9 mouse cellular contexts compared by ENCODE assay signal in the genomic region with DNA sequence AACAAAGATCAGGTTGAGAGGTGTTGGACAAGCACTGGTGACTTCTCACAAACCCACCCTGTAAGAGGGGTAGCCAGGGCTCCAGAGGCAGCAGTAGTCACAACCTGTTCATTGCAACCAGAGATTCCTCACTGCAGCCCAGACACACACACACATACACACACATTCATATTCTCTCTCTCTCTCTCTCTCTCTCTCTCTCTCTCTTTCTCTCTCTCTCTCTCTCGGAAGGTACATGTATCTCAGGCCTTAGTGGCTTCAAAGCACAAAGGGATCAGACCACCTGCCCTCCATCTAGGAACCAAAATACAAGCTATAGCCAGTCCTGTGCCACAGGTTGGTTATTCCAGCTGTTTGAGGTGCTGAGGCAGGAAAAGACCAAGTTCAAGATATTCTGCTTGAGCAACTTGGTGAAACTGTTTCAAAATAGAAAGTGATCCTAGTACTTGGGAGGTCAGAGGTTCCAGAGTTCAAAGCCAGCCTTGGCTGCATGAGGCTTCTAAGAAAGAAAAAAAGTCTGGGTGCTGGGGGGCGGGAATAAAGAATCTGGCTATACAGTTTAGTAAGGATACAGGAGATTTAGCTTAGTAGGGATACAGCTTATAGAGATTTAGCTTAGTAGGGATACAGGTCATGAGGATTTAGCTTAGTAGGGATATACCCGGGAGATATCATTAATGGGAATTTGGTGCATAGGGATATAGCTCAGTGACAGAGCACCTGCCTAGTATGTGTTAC. TPM values are rescaled to one million over a fixed set of nuclear protein-coding genes. Genes with fewer than 3 reads are reported as not detected.
A peak's percentile ranks its signal among the peaks of the same experiment; 100 is the strongest.
DNase-seq lines count a peak whose midpoint lies in the region; ATAC-seq and TF ChIP-seq lines count a peak whose summit lies in the region.
"Had no signal": no experiment of that assay in that cellular context is flagged by ENCODE, and none has a peak within 500 bp of the region (broad histone marks: within the 10 kb centered on the region; RNA-seq: fewer than 3 reads in every experiment).

No protein-coding gene starts in this region.

- intact Hi-C loops in heart, postnatal 10 days (cut with DNase I), result no loop called here

- TF ChIP-seq CTCF in MEL (IDR thresholded peaks at IDR 0.05 in 2 of 3, conservative IDR thresholded peaks at IDR 0.05 in 1 of 3; ENCODE audit: control insufficient read depth in 1 of 3, insufficient read depth in 1 of 3, low read depth in 2 of 3, low read length in 3 of 3, poor library complexity in 1 of 3, severe bottlenecking in 1 of 3), result no peak

- DNase-seq in heart, postnatal 10 days, result no peak
- DNase-seq in MEL (ENCODE audit: low read depth, low spot score), result no peak
- DNase-seq in urinary bladder, postnatal 25 days (ENCODE audit: low spot score), result no peak
- DNase-seq in thymus, postnatal 10 days (ENCODE audit: low spot score in 2 of 2), result no peak
- no peak for DNase-seq in gastrocnemius, adult 8-10 months (ENCODE audit: low spot score in 2 of 2)

- H3K36me3 ChIP-seq in heart, embryonic 14.5 days (ENCODE audit: control insufficient read depth, insufficient read depth, low read length), result peaks cover 13% of the 10 kb centered on the region
- peaks cover 5 to 21% of the 10 kb centered on the region in 2 experiments for H3K36me3 ChIP-seq in MEL (ENCODE audit: control insufficient read depth in 1 of 2, insufficient read depth in 2 of 2, low read length in 2 of 2)
- peaks cover 17% of the 10 kb centered on the region for H3K36me3 ChIP-seq in hindbrain, embryonic 12.5 days
- H3K36me3 ChIP-seq in midbrain, embryonic 12.5 days, result peaks cover 14% of the 10 kb centered on the region

- peak overlapping the region; percentile 71 to 91 for H3K4me3 ChIP-seq in heart, embryonic 14.5 days (ENCODE audit: control insufficient read depth in 1 of 2, insufficient read depth in 1 of 2, low read depth in 1 of 2, low read length in 2 of 2)
- H3K4me3 ChIP-seq in MEL (ENCODE audit: control insufficient read depth in 1 of 2, insufficient read depth in 1 of 2, low read depth in 2 of 2, low read length in 2 of 2), result peak overlapping the region; percentile 71 to 94
- H3K4me3 ChIP-seq in hindbrain, embryonic 12.5 days, result peak overlapping the region; percentile 93
- H3K4me3 ChIP-seq in midbrain, embryonic 12.5 days, result peak overlapping the region; percentile 92; the same call in 1 of the 2 replicates

- peak overlapping the region; percentile 10 to 98; a peak in 3 of 4 replicates for H3K27ac ChIP-seq in heart, embryonic 14.5 days (replicated peaks in 1 of 2; ENCODE audit: control insufficient read depth in 1 of 2, insufficient read depth in 1 of 2, low read depth in 2 of 2, low read length in 2 of 2)
- peak overlapping the region; percentile 71 for H3K27ac ChIP-seq in MEL (ENCODE audit: control insufficient read depth, low read depth, low read length)
- H3K27ac ChIP-seq in hindbrain, embryonic 12.5 days, result peak overlapping the region; percentile 97; the same call in 1 of the 2 replicates
- no peak overlapping the region for H3K27ac ChIP-seq in midbrain, embryonic 12.5 days (replicated peaks)

- H3K9ac ChIP-seq in heart, embryonic 14.5 days (ENCODE audit: low read length), result peak overlapping the region; percentile 97
- H3K9ac ChIP-seq in MEL (ENCODE audit: control insufficient read depth, low read depth, low read length, poor library complexity, severe bottlenecking), result peak overlapping the region; percentile 89
- no peak overlapping the region for H3K9ac ChIP-seq in hindbrain, embryonic 12.5 days
- H3K9ac ChIP-seq in midbrain, embryonic 12.5 days (replicated peaks), result no peak overlapping the region

- no peaks in the 10 kb centered on the region for H3K9me3 ChIP-seq in heart, embryonic 14.5 days (ENCODE audit: control insufficient read depth, low read length)
- no peaks in the 10 kb centered on the region for H3K9me3 ChIP-seq in MEL (replicated peaks; ENCODE audit: insufficient read depth, low read length)
- H3K9me3 ChIP-seq in hindbrain, embryonic 12.5 days (replicated peaks), result no peaks in the 10 kb centered on the region
- H3K9me3 ChIP-seq in midbrain, embryonic 12.5 days, result no peaks in the 10 kb centered on the region

- H3K4me1 ChIP-seq in heart, embryonic 14.5 days (ENCODE audit: control insufficient read depth in 2 of 2, insufficient read depth in 2 of 2, low read length in 2 of 2), result peaks cover 29 to 42% of the 10 kb centered on the region in 2 experiments
- H3K4me1 ChIP-seq in MEL (ENCODE audit: control insufficient read depth in 1 of 2, insufficient read depth in 2 of 2, low read length in 2 of 2), result peaks cover 12 to 33% of the 10 kb centered on the region in 2 experiments
- peaks cover 21% of the 10 kb centered on the region for H3K4me1 ChIP-seq in hindbrain, embryonic 12.5 days
- peaks cover 15% of the 10 kb centered on the region for H3K4me1 ChIP-seq in midbrain, embryonic 12.5 days

- no peak for TF ChIP-seq EP300 in MEL (IDR thresholded peaks at IDR 0.05; ENCODE audit: low read depth in 1 of 2, low read length in 2 of 2)

- 88% methylated on average over 3 of the region's 3 CpGs for WGBS in heart, embryonic 14.5 days
- WGBS in hindbrain, embryonic 12.5 days, result 92% methylated on average over 3 of the region's 3 CpGs
- WGBS in midbrain, embryonic 12.5 days, result 82% methylated on average over 3 of the region's 3 CpGs

- peaks cover 31% of the 10 kb centered on the region for H3K79me2 ChIP-seq in MEL (ENCODE audit: control insufficient read depth, insufficient read depth, low read length, poor library complexity)

- no peak for TF ChIP-seq POLR2A in MEL (IDR thresholded peaks at IDR 0.05; ENCODE audit: control insufficient read depth in 1 of 2, insufficient read depth in 1 of 2, low read depth in 1 of 2, low read length in 2 of 2, poor library complexity in 1 of 2)

- no peak for TF ChIP-seq RAD21 in MEL (IDR thresholded peaks at IDR 0.05; ENCODE audit: low read depth, low read length)

- peak overlapping the region; percentile 73 for H3K4me2 ChIP-seq in heart, embryonic 14.5 days (ENCODE audit: low read length)
- H3K4me2 ChIP-seq in hindbrain, embryonic 12.5 days (replicated peaks), result peak overlapping the region; percentile 61
- peak overlapping the region; percentile 62 for H3K4me2 ChIP-seq in midbrain, embryonic 12.5 days (replicated peaks)

- no peaks in the 10 kb centered on the region for H3K27me3 ChIP-seq in heart, embryonic 14.5 days (ENCODE audit: control insufficient read depth, insufficient read depth, low read length)
- no peaks in the 10 kb centered on the region for H3K27me3 ChIP-seq in MEL (ENCODE audit: control insufficient read depth in 1 of 2, insufficient read depth in 2 of 2, low read length in 2 of 2)
- H3K27me3 ChIP-seq in hindbrain, embryonic 12.5 days, result no peaks in the 10 kb centered on the region; the same call in 1 of the 2 replicates
- H3K27me3 ChIP-seq in midbrain, embryonic 12.5 days, result peaks cover 3% of the 10 kb centered on the region; the same call in 1 of the 2 replicates
- H3K27me3 ChIP-seq: Patski had no signal

- no peak for ATAC-seq in heart, embryonic 14.5 days (ENCODE audit: insufficient number of reproducible peaks, insufficient read depth, low FRiP score, low read depth)
- no peak for ATAC-seq in hindbrain, embryonic 12.5 days (ENCODE audit: low FRiP score)
- ATAC-seq in midbrain, embryonic 12.5 days (ENCODE audit: low FRiP score, low read depth), result no peak

TF ChIP-seq in MEL, 35 proteins besides CTCF, POLR2A, EP300 and RAD21 (continues in another document):
- TF ChIP-seq NELFE (IDR thresholded peaks at IDR 0.05; ENCODE audit: low read depth, low read length), result no peak
- TF ChIP-seq JUND (IDR thresholded peaks at IDR 0.05; ENCODE audit: low read depth, low read length), result peak; percentile 74; the same call in 1 of the 2 replicates

RNA-seq across cellular contexts. Expression of gene Mgat4b, which starts 0.8 kb away (rescaled TPM):
- 32.9 and 37.6 TPM in 2 replicates for polyA plus RNA-seq in heart, embryonic 14.5 days (2014; fragmentation: Nextera tagmentation; extraction: Ambion mirVana)
- total RNA-seq in heart, postnatal 10 days (2021), result 100 to 1,000 TPM; 122 to 127 TPM
- total RNA-seq in MEL (2012; rRNA removed), result 22.3 and 33.7 TPM in 2 replicates
- polyA plus RNA-seq in MEL (2012; ENCODE audit: insufficient read depth in 1 of 2, insufficient read length in 2 of 2, low read depth in 1 of 2, low replicate concordance in 2 of 2, missing spikeins in 1 of 2), result 10 to 100 TPM in 1 of 2 experiments, not detected in 1; 69.4 TPM
- 45.1 and 52.8 TPM in 2 replicates for polyA plus RNA-seq in hindbrain, embryonic 12.5 days (2016; fragmentation: Nextera tagmentation; extraction: Ambion mirVana)
- 40.7 and 45.6 TPM in 2 replicates for polyA plus RNA-seq in midbrain, embryonic 12.5 days (2016; fragmentation: Nextera tagmentation; extraction: Ambion mirVana)
- 10 to 100 TPM; 40.4 to 49.2 (median 44.9) TPM for total RNA-seq in gastrocnemius, adult 8-10 months (2022)

RNA-seq across cellular contexts. Expression of gene Sqstm1, which starts 0.9 kb away (rescaled TPM):
- polyA plus RNA-seq in heart, embryonic 14.5 days (2014; fragmentation: Nextera tagmentation; extraction: Ambion mirVana), result 216 and 226 TPM in 2 replicates
- 100 to 1,000 TPM; 239 to 247 TPM for total RNA-seq in heart, postnatal 10 days (2021)
- total RNA-seq in MEL (2012; rRNA removed), result 223 and 240 TPM in 2 replicates
- polyA plus RNA-seq in MEL (2012; ENCODE audit: insufficient read depth in 1 of 2, insufficient read length in 2 of 2, low read depth in 1 of 2, low replicate concordance in 2 of 2, missing spikeins in 1 of 2), result 100 to 1,000 TPM in 1 of 2 experiments, not detected in 1; 187 TPM
- polyA plus RNA-seq in hindbrain, embryonic 12.5 days (2016; fragmentation: Nextera tagmentation; extraction: Ambion mirVana), result 231 and 234 TPM in 2 replicates
- 193 and 203 TPM in 2 replicates for polyA plus RNA-seq in midbrain, embryonic 12.5 days (2016; fragmentation: Nextera tagmentation; extraction: Ambion mirVana)
- 100 to 1,000 TPM; 494 to 615 (median 543) TPM for total RNA-seq in gastrocnemius, adult 8-10 months (2022)

RNA-seq across cellular contexts. Expression of gene Ltc4s, which starts 26.9 kb away (rescaled TPM):
- polyA plus RNA-seq in heart, embryonic 14.5 days (2014; fragmentation: Nextera tagmentation; extraction: Ambion mirVana), result 1.8 and 1.9 TPM in 2 replicates
- 1 to 10 TPM; 5.0 to 5.9 TPM for total RNA-seq in heart, postnatal 10 days (2021)
- 1.6 and 3.1 TPM in 2 replicates for total RNA-seq in MEL (2012; rRNA removed)
- 1 to 10 TPM in 1 of 2 experiments, not detected in 1; 3.4 TPM for polyA plus RNA-seq in MEL (2012; ENCODE audit: insufficient read depth in 1 of 2, insufficient read length in 2 of 2, low read depth in 1 of 2, low replicate concordance in 2 of 2, missing spikeins in 1 of 2)
- 0.61 and 1.3 TPM in 2 replicates for polyA plus RNA-seq in hindbrain, embryonic 12.5 days (2016; fragmentation: Nextera tagmentation; extraction: Ambion mirVana)
- 0.85 and 1.3 TPM in 2 replicates for polyA plus RNA-seq in midbrain, embryonic 12.5 days (2016; fragmentation: Nextera tagmentation; extraction: Ambion mirVana)
- 1 to 10 TPM; 1.2 to 3.1 (median 2.4) TPM for total RNA-seq in gastrocnemius, adult 8-10 months (2022)
- polyA plus RNA-seq: Patski had no signal

RNA-seq across cellular contexts. Expression of gene Mrnip, which starts 37.2 kb away (rescaled TPM):
- polyA plus RNA-seq in heart, embryonic 14.5 days (2014; fragmentation: Nextera tagmentation; extraction: Ambion mirVana), result 10.9 and 13.1 TPM in 2 replicates
- total RNA-seq in heart, postnatal 10 days (2021), result 1 to 10 TPM; 6.0 TPM
- total RNA-seq in MEL (2012; rRNA removed), result 10.6 and 12.1 TPM in 2 replicates
- 1 to 10 TPM in 1 of 2 experiments, not detected in 1; 8.6 TPM for polyA plus RNA-seq in MEL (2012; ENCODE audit: insufficient read depth in 1 of 2, insufficient read length in 2 of 2, low read depth in 1 of 2, low replicate concordance in 2 of 2, missing spikeins in 1 of 2)
- polyA plus RNA-seq in hindbrain, embryonic 12.5 days (2016; fragmentation: Nextera tagmentation; extraction: Ambion mirVana), result 21.1 and 22.2 TPM in 2 replicates
- 23.3 and 24.2 TPM in 2 replicates for polyA plus RNA-seq in midbrain, embryonic 12.5 days (2016; fragmentation: Nextera tagmentation; extraction: Ambion mirVana)
- 1 to 10 TPM; 2.4 to 2.9 (median 2.6) TPM for total RNA-seq in gastrocnemius, adult 8-10 months (2022)

Comparison
In these comparisons a context has a peak if more than half of its experiments do, and no peak if none do; other contexts are left out.
1. H3K9ac ChIP-seq: peak in heart, embryonic 14.5 days (single experiment) and MEL (single experiment); none in hindbrain, embryonic 12.5 days (single experiment) and midbrain, embryonic 12.5 days (single experiment).
2. Peak in every context shown above with its lines, with median percentiles within 50 percentile points of each other: H3K4me2 ChIP-seq and H3K4me3 ChIP-seq.